Mouse (Mus musculus): ENCODE measurements around the gene Gpr180. TPM values are rescaled to one million over a fixed set of nuclear protein-coding genes. Genes with fewer than 3 reads are reported as not detected.
"Not testable (repeated sequence)": the region's sequence is repeated elsewhere in the genome, so short reads cannot be mapped to it uniquely, and the experiment has no call there.

Gpr180 gene
- polyA plus RNA-seq, 1 experiment, result 26.5 TPM

GRCm38 (mm10) chr14:118131472-118131871 is 5.5 kb upstream of the Gpr180 start:
- no peak for DNase-seq (ENCODE audit: low read depth)
- TF ChIP-seq POLR2A (IDR thresholded peaks at IDR 0.05; ENCODE audit: borderline replicate concordance, extremely low read depth, insufficient read depth, insufficient read length, poor library complexity, severe bottlenecking), result no peak
- TF ChIP-seq CTCF (IDR thresholded peaks at IDR 0.05; ENCODE audit: borderline replicate concordance, extremely low read depth, insufficient read depth, insufficient read length), result no peak

GRCm38 (mm10) chr14:118131931-118132641 is 4.9 kb upstream of the Gpr180 start:
- no peak for DNase-seq (ENCODE audit: low read depth)
- TF ChIP-seq POLR2A (IDR thresholded peaks at IDR 0.05; ENCODE audit: borderline replicate concordance, extremely low read depth, insufficient read depth, insufficient read length, poor library complexity, severe bottlenecking), result no peak
- TF ChIP-seq CTCF (IDR thresholded peaks at IDR 0.05; ENCODE audit: borderline replicate concordance, extremely low read depth, insufficient read depth, insufficient read length), result no peak

GRCm38 (mm10) chr14:118132642-118132977 is 4.3 kb upstream of the Gpr180 start, which contains the start of gene Tgds:
Gene Tgds (minus strand): TSS chr14:118132755.
- DNase-seq (ENCODE audit: low read depth), result peak; percentile 100
- TF ChIP-seq POLR2A (IDR thresholded peaks at IDR 0.05; ENCODE audit: borderline replicate concordance, extremely low read depth, insufficient read depth, insufficient read length, poor library complexity, severe bottlenecking) (peak; percentile 67; the same call in 1 of the 2 replicates), CTCF (IDR thresholded peaks at IDR 0.05; ENCODE audit: borderline replicate concordance, extremely low read depth, insufficient read depth, insufficient read length) (no peak)

GRCm38 (mm10) chr14:118137487-118137886 is 529 bp downstream of the Gpr180 start:
- TF ChIP-seq POLR2A (IDR thresholded peaks at IDR 0.05; ENCODE audit: borderline replicate concordance, extremely low read depth, insufficient read depth, insufficient read length, poor library complexity, severe bottlenecking) (no peak), CTCF (IDR thresholded peaks at IDR 0.05; ENCODE audit: borderline replicate concordance, extremely low read depth, insufficient read depth, insufficient read length) (no peak)

GRCm38 (mm10) chr14:118142283-118142682 is 5.3 kb downstream of the Gpr180 start:
- DNase-seq (ENCODE audit: low read depth), result no peak
- TF ChIP-seq POLR2A (IDR thresholded peaks at IDR 0.05; ENCODE audit: borderline replicate concordance, extremely low read depth, insufficient read depth, insufficient read length, poor library complexity, severe bottlenecking), result no peak
- TF ChIP-seq CTCF (IDR thresholded peaks at IDR 0.05; ENCODE audit: borderline replicate concordance, extremely low read depth, insufficient read depth, insufficient read length), result no peak

More at GRCm38 (mm10) chr14:118137487-118137886, 529 bp downstream of the Gpr180 start:
- peak; percentile 60 for DNase-seq (ENCODE audit: low read depth)

GRCm38 (mm10) chr14:118148046-118148445 is 11.1 kb downstream of the Gpr180 start:
- DNase-seq (ENCODE audit: low read depth), result no peak
- no peak for TF ChIP-seq POLR2A (IDR thresholded peaks at IDR 0.05; ENCODE audit: borderline replicate concordance, extremely low read depth, insufficient read depth, insufficient read length, poor library complexity, severe bottlenecking)
- TF ChIP-seq CTCF (IDR thresholded peaks at IDR 0.05; ENCODE audit: borderline replicate concordance, extremely low read depth, insufficient read depth, insufficient read length), result no peak

GRCm38 (mm10) chr14:118148554-118148953 is 11.6 kb downstream of the Gpr180 start:
- no peak for TF ChIP-seq POLR2A (IDR thresholded peaks at IDR 0.05; ENCODE audit: borderline replicate concordance, extremely low read depth, insufficient read depth, insufficient read length, poor library complexity, severe bottlenecking)
- no peak for TF ChIP-seq CTCF (IDR thresholded peaks at IDR 0.05; ENCODE audit: borderline replicate concordance, extremely low read depth, insufficient read depth, insufficient read length)
- no peak for DNase-seq (ENCODE audit: low read depth)

GRCm38 (mm10) chr14:118150656-118151551 is 13.9 kb downstream of the Gpr180 start:
- TF ChIP-seq CTCF (IDR thresholded peaks at IDR 0.05; ENCODE audit: borderline replicate concordance, extremely low read depth, insufficient read depth, insufficient read length), result no peak
- TF ChIP-seq POLR2A (IDR thresholded peaks at IDR 0.05; ENCODE audit: borderline replicate concordance, extremely low read depth, insufficient read depth, insufficient read length, poor library complexity, severe bottlenecking), result no peak
- no peak for DNase-seq (ENCODE audit: low read depth)

- peak; percentile 66 for DNase-seq (ENCODE audit: low read depth)
- peak; percentile 55; the same call in 1 of the 2 replicates for TF ChIP-seq CTCF (IDR thresholded peaks at IDR 0.05; ENCODE audit: borderline replicate concordance, extremely low read depth, insufficient read depth, insufficient read length)
- TF ChIP-seq POLR2A (IDR thresholded peaks at IDR 0.05; ENCODE audit: borderline replicate concordance, extremely low read depth, insufficient read depth, insufficient read length, poor library complexity, severe bottlenecking), result no peak
Measured at GRCm38 (mm10) chr14:118151651-118152293, 14.8 kb downstream of the Gpr180 start.

- DNase-seq (ENCODE audit: low read depth), result no peak
- TF ChIP-seq POLR2A (IDR thresholded peaks at IDR 0.05; ENCODE audit: borderline replicate concordance, extremely low read depth, insufficient read depth, insufficient read length, poor library complexity, severe bottlenecking) (no peak), CTCF (IDR thresholded peaks at IDR 0.05; ENCODE audit: borderline replicate concordance, extremely low read depth, insufficient read depth, insufficient read length) (no peak)
Measured at GRCm38 (mm10) chr14:118152294-118152651, 15.3 kb downstream of the Gpr180 start.

- not testable (repeated sequence) for DNase-seq (ENCODE audit: low read depth)
Measured at GRCm38 (mm10) chr14:118156056-118156455, 19.1 kb downstream of the Gpr180 start.

Measured in brain, embryonic 14.5 days (tissue).